ENCODE assay signal across 12 mouse cellular contexts in the genomic region with DNA sequence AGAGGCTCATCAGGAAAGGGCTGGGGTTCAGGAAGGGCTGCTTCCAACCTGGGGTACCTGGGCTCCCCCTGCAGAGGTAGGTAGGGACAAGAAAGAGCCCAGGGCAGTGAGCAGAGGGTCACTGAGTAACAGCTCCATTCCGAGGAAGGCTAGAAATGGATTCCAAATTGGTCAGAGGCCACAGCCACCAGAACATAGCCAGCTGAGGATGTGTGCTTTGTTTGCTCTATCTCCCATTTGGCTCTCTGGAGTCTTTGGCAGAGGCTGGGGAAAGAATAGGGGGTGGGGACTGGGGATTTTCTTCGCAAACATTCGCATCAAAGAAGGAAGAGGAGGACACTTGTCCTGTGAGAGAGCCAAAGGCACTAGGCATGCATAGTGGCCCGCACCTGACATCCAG. TPM values are rescaled to one million over a fixed set of nuclear protein-coding genes. Genes with fewer than 3 reads are reported as not detected.
A peak's percentile ranks its signal among the peaks of the same experiment; 100 is the strongest.
DNase-seq lines count a peak whose midpoint lies in the region; ATAC-seq and TF ChIP-seq lines count a peak whose summit lies in the region.
"Had no signal": no experiment of that assay in that cellular context is flagged by ENCODE, and none has a peak within 500 bp of the region (broad histone marks: within the 10 kb centered on the region; RNA-seq: fewer than 3 reads in every experiment).

No protein-coding gene starts in this region.

- 0 out of 2 replicates have a peak overlapping the region, but pooled peaks have one; percentile 28 for H3K9ac ChIP-seq in heart, embryonic 11.5 days (ENCODE audit: low read depth, low read length)
- no peak overlapping the region for H3K9ac ChIP-seq in lung, postnatal 0 days (replicated peaks; ENCODE audit: low read depth)
- H3K9ac ChIP-seq: embryonic facial prominence, embryonic 12.5 days; midbrain, embryonic 12.5 days had no signal

- whole genome bisulfite sequencing in heart, embryonic 11.5 days (ENCODE audit: insufficient replicate concordance), result 38% methylated on average over 4 of the region's 4 CpGs
- 22% methylated on average over 4 of the region's 4 CpGs for WGBS in lung, postnatal 0 days

- H3K4me3 ChIP-seq in left cerebral cortex, adult 2 months, result no peak overlapping the region
- no peak overlapping the region for H3K4me3 ChIP-seq in heart, embryonic 11.5 days (ENCODE audit: low read depth, low read length)
- no peak overlapping the region for H3K4me3 ChIP-seq in lung, postnatal 0 days (ENCODE audit: low read depth, low read length)
- H3K4me3 ChIP-seq: embryonic facial prominence, embryonic 12.5 days; midbrain, embryonic 12.5 days had no signal

- no peaks in the 10 kb centered on the region for H3K36me3 ChIP-seq in heart, embryonic 11.5 days (ENCODE audit: control insufficient read depth, insufficient read depth, low read length)
- H3K36me3 ChIP-seq in lung, postnatal 0 days (ENCODE audit: insufficient read depth, low read length), result no peaks in the 10 kb centered on the region
- H3K36me3 ChIP-seq: embryonic facial prominence, embryonic 12.5 days; midbrain, embryonic 12.5 days had no signal

- no peaks in the 10 kb centered on the region for H3K9me3 ChIP-seq in heart, embryonic 11.5 days (replicated peaks; ENCODE audit: control insufficient read depth, low read length)
- no peaks in the 10 kb centered on the region for H3K9me3 ChIP-seq in lung, postnatal 0 days (ENCODE audit: low read length)
- H3K9me3 ChIP-seq: embryonic facial prominence, embryonic 12.5 days; midbrain, embryonic 12.5 days had no signal

- ATAC-seq in heart, embryonic 11.5 days (replicated peaks; ENCODE audit: insufficient number of reproducible peaks, low FRiP score, low TSS enrichment), result no peak
- ATAC-seq in lung, postnatal 0 days, result peak; percentile 48

- peak overlapping the region; percentile 28; the same call in 1 of the 2 replicates for H3K27ac ChIP-seq in left cerebral cortex, adult 2 months
- H3K27ac ChIP-seq in heart, embryonic 11.5 days (ENCODE audit: low read depth, low read length), result peak overlapping the region; percentile 13
- peak overlapping the region; percentile 63 for H3K27ac ChIP-seq in lung, postnatal 0 days (ENCODE audit: low read length)
- H3K27ac ChIP-seq: embryonic facial prominence, embryonic 12.5 days; midbrain, embryonic 12.5 days had no signal

- no peak for TF ChIP-seq EP300 in lung, postnatal 0 days (IDR thresholded peaks at IDR 0.05)

- intact Hi-C loops in left cerebral cortex, adult 2 months (cut with DNase I), result no loop called here
- intact Hi-C loops in heart, postnatal 36 days (cut with DNase I), result loop anchor here (2.0 kb wide), 1 partner anchor 67 kb away; a partner anchor contains a TSS

- H3K4me1 ChIP-seq in heart, embryonic 11.5 days (ENCODE audit: control insufficient read depth, insufficient read depth, low read length), result no peaks in the 10 kb centered on the region
- peaks cover 4% of the 10 kb centered on the region; the same call in 1 of the 2 replicates for H3K4me1 ChIP-seq in lung, postnatal 0 days (ENCODE audit: insufficient read depth, low read depth, low read length)
- H3K4me1 ChIP-seq: embryonic facial prominence, embryonic 12.5 days; midbrain, embryonic 12.5 days had no signal

- TF ChIP-seq CTCF in left cerebral cortex, adult 2 months (IDR thresholded peaks at IDR 0.05), result no peak
- no peak for TF ChIP-seq CTCF in lung, postnatal 0 days (IDR thresholded peaks at IDR 0.05)

- no peak overlapping the region for H3K4me2 ChIP-seq in heart, embryonic 11.5 days
- no peak overlapping the region for H3K4me2 ChIP-seq in lung, postnatal 0 days (replicated peaks; ENCODE audit: low read depth, low read length)
- H3K4me2 ChIP-seq: embryonic facial prominence, embryonic 12.5 days; midbrain, embryonic 12.5 days had no signal

- H3K27me3 ChIP-seq in heart, embryonic 11.5 days (ENCODE audit: control insufficient read depth, insufficient read depth, low read length), result no peaks in the 10 kb centered on the region
- H3K27me3 ChIP-seq in lung, postnatal 0 days (replicated peaks; ENCODE audit: insufficient read depth, low read length), result no peaks in the 10 kb centered on the region
- H3K27me3 ChIP-seq: midbrain, embryonic 12.5 days had no signal

- no peak for DNase-seq in left cerebral cortex, adult 2 months (ENCODE audit: extremely low spot score in 1 of 2, low spot score in 2 of 2)
- DNase-seq in left cerebral cortex, adult 18-20 months (ENCODE audit: low spot score in 2 of 2), result no peak
- DNase-seq in heart, postnatal 36 days, result peak; percentile 55 to 67
- no peak for DNase-seq in lung, postnatal 0 days (ENCODE audit: low spot score)
- DNase-seq in right cerebral cortex, adult 2 months (ENCODE audit: low spot score in 2 of 2), result no peak
- no peak for DNase-seq in right cerebral cortex, adult 18-20 months
- no peak for DNase-seq in gastrocnemius, postnatal 10 days

RNA-seq across cellular contexts. Expression of a gene that starts 10.6 kb away (rescaled TPM):
- not detected for total RNA-seq in left cerebral cortex, adult 2 months (2021)
- under 1 TPM in 1 of 2 experiments, not detected in 1; 0.19 TPM for total RNA-seq in left cerebral cortex, adult 18-20 months (2021)
- 0.70 and 0.79 TPM in 2 replicates for polyA plus RNA-seq in heart, embryonic 11.5 days (2014; fragmentation: Nextera tagmentation; extraction: Ambion mirVana)
- 10 to 100 TPM; 68.3 to 69.5 TPM for total RNA-seq in heart, postnatal 36 days (2021)
- polyA plus RNA-seq in lung, postnatal 0 days (2015; fragmentation: Nextera tagmentation; extraction: Ambion mirVana), result 2.1 and 2.4 TPM in 2 replicates
- total RNA-seq in gastrocnemius, postnatal 10 days (2021), result 10 to 100 TPM; 18.0 to 20.4 TPM

RNA-seq across cellular contexts. Expression of a gene that starts 23.7 kb away (rescaled TPM):
- 10 to 100 TPM; 94.6 to 98.8 TPM for total RNA-seq in left cerebral cortex, adult 2 months (2021)
- total RNA-seq in left cerebral cortex, adult 18-20 months (2021), result 10 to 100 TPM; 77.6 to 89.6 TPM
- 2.7 and 3.4 TPM in 2 replicates for polyA plus RNA-seq in heart, embryonic 11.5 days (2014; fragmentation: Nextera tagmentation; extraction: Ambion mirVana)
- 1 to 10 TPM; 1.7 to 1.9 TPM for total RNA-seq in heart, postnatal 36 days (2021)
- 0.84 and 2.2 TPM in 2 replicates for polyA plus RNA-seq in lung, postnatal 0 days (2015; fragmentation: Nextera tagmentation; extraction: Ambion mirVana)
- total RNA-seq in gastrocnemius, postnatal 10 days (2021), result 10 to 100 TPM; 76.8 to 83.7 TPM

RNA-seq across cellular contexts. Expression of a gene that starts 36.4 kb away (rescaled TPM):
- total RNA-seq in left cerebral cortex, adult 2 months (2021), result 100 to 1,000 TPM; 146 to 157 TPM
- 100 to 1,000 TPM; 128 to 158 TPM for total RNA-seq in left cerebral cortex, adult 18-20 months (2021)
- polyA plus RNA-seq in heart, embryonic 11.5 days (2014; fragmentation: Nextera tagmentation; extraction: Ambion mirVana), result 9.7 and 11.4 TPM in 2 replicates
- 1 to 10 TPM; 2.1 to 3.1 TPM for total RNA-seq in heart, postnatal 36 days (2021)
- 3.9 TPM in 2 replicates for polyA plus RNA-seq in lung, postnatal 0 days (2015; fragmentation: Nextera tagmentation; extraction: Ambion mirVana)
- 1 to 10 TPM; 1.1 to 1.5 TPM for total RNA-seq in gastrocnemius, postnatal 10 days (2021)

RNA-seq across cellular contexts. Expression of a gene that starts 49.2 kb away (rescaled TPM):
- not detected for total RNA-seq in left cerebral cortex, adult 2 months (2021)
- total RNA-seq in left cerebral cortex, adult 18-20 months (2021), result not detected
- not detected in 2 replicates for polyA plus RNA-seq in heart, embryonic 11.5 days (2014; fragmentation: Nextera tagmentation; extraction: Ambion mirVana)
- total RNA-seq in heart, postnatal 36 days (2021), result not detected
- 2.6 and 4.2 TPM in 2 replicates for polyA plus RNA-seq in lung, postnatal 0 days (2015; fragmentation: Nextera tagmentation; extraction: Ambion mirVana)
- not detected for total RNA-seq in gastrocnemius, postnatal 10 days (2021)
- total RNA-seq: MEL had no signal
- polyA plus RNA-seq: embryonic facial prominence, embryonic 12.5 days; hindbrain, embryonic 11.5 days; midbrain, embryonic 12.5 days had no signal

RNA-seq across cellular contexts. Expression of a gene that starts 55.7 kb away (rescaled TPM):
- not detected for total RNA-seq in left cerebral cortex, adult 2 months (2021)
- not detected for total RNA-seq in left cerebral cortex, adult 18-20 months (2021)
- 0.69 TPM in 1 of 2 replicates, not detected in the other for polyA plus RNA-seq in heart, embryonic 11.5 days (2014; fragmentation: Nextera tagmentation; extraction: Ambion mirVana)
- not detected for total RNA-seq in heart, postnatal 36 days (2021)
- not detected in 2 replicates for polyA plus RNA-seq in lung, postnatal 0 days (2015; fragmentation: Nextera tagmentation; extraction: Ambion mirVana)
- total RNA-seq in gastrocnemius, postnatal 10 days (2021), result not detected
- total RNA-seq: MEL had no signal
- polyA plus RNA-seq: embryonic facial prominence, embryonic 12.5 days; midbrain, embryonic 12.5 days had no signal

Comparison
In these comparisons a context has a peak if more than half of its experiments do, and no peak if none do; other contexts are left out.
1. DNase-seq: peak in heart, postnatal 36 days (2 of 2); none in left cerebral cortex, adult 2 months (0 of 2), left cerebral cortex, adult 18-20 months (0 of 2), lung, postnatal 0 days (single experiment), right cerebral cortex, adult 2 months (0 of 2), right cerebral cortex, adult 18-20 months (single experiment) and gastrocnemius, postnatal 10 days (single experiment).
2. H3K27ac ChIP-seq: peak in every context shown above with its lines; median percentile 63 in lung, postnatal 0 days; 28 in left cerebral cortex, adult 2 months; 13 in heart, embryonic 11.5 days.
3. RNA of a gene that starts 10.6 kb away (total RNA-seq): 68.3 to 69.5 TPM in heart, postnatal 36 days and 18.0 to 20.4 TPM in gastrocnemius, postnatal 10 days; 0.19 TPM in left cerebral cortex, adult 18-20 months and not detected in left cerebral cortex, adult 2 months; every median in the first group is over 10 times any median in the second.
4. RNA of a gene that starts 23.7 kb away (total RNA-seq): 94.6 to 98.8 TPM in left cerebral cortex, adult 2 months, 77.6 to 89.6 TPM in left cerebral cortex, adult 18-20 months and 76.8 to 83.7 TPM in gastrocnemius, postnatal 10 days; 1.7 to 1.9 TPM in heart, postnatal 36 days; every median in the first group is over 10 times any median in the second.
5. RNA of a gene that starts 36.4 kb away (total RNA-seq): 128 to 158 TPM in left cerebral cortex, adult 18-20 months and 146 to 157 TPM in left cerebral cortex, adult 2 months; 2.1 to 3.1 TPM in heart, postnatal 36 days and 1.1 to 1.5 TPM in gastrocnemius, postnatal 10 days; every median in the first group is over 10 times any median in the second.